Mouse (Mus musculus) midbrain, embryonic 14.5 days (tissue): ENCODE results near the gene H3f3b. TPM values are rescaled to one million over a fixed set of nuclear protein-coding genes. Genes with fewer than 3 reads are reported as not detected.
A peak's percentile ranks its signal among the peaks of the same experiment; 100 is the strongest.

Experiments used
- ATAC-seq: fragments of 200-750 bp; cut with Nextera tagmentation; 2 replicates; pipeline ENCODE4 v1.8.0; 2017; ENCODE audit warnings: moderate number of reproducible peaks, moderate library complexity; ENCODE audit not compliant: low FRiP score, low TSS enrichment
- DNase-seq: peaks from one replicate; pipeline ENCODE4 v3.0.0-alpha.2; 2015
- H3K27ac ChIP-seq: fragments of 300-500 bp; sonication (generic); replicated peaks from 2 replicates; pipeline ENCODE4 v1.5.1; 2014; ENCODE audit warnings: mild to moderate bottlenecking, low read depth, low read length, moderate library complexity
- H3K27me3 ChIP-seq: fragments of 300-500 bp; sonication (generic); 2 replicates; pipeline ENCODE4 v1.6.1; 2014; ENCODE audit warnings: low read length, control low read depth, mixed read lengths; ENCODE audit not compliant: control insufficient read depth, insufficient read depth
- H3K36me3 ChIP-seq: fragments of 300-500 bp; sonication (generic); 2 replicates; pipeline ENCODE4 v1.6.1; 2014; ENCODE audit warnings: low read length, control low read depth; ENCODE audit not compliant: control insufficient read depth, insufficient read depth
- H3K4me1 ChIP-seq: fragments of 300-500 bp; sonication (generic); 2 replicates; pipeline ENCODE4 v1.6.1; 2014; ENCODE audit warnings: mild to moderate bottlenecking, antibody characterized with exemption, low read length, control low read depth; ENCODE audit not compliant: control insufficient read depth, insufficient read depth
- H3K4me2 ChIP-seq: fragments of 300-500 bp; sonication (generic); 2 replicates; pipeline ENCODE4 v1.6.1; 2014; ENCODE audit warnings: mild to moderate bottlenecking, low read length, moderate library complexity
- H3K4me3 ChIP-seq: fragments of 300-500 bp; sonication (generic); replicated peaks from 2 replicates; pipeline ENCODE4 v1.5.1; 2014; ENCODE audit warnings: low read depth, low read length
- H3K9ac ChIP-seq: fragments of 300-500 bp; sonication (generic); replicated peaks from 2 replicates; pipeline ENCODE4 v1.6.1; 2014; ENCODE audit warnings: mild to moderate bottlenecking, low read length, moderate library complexity
- H3K9me3 ChIP-seq: fragments of 300-500 bp; sonication (generic); 2 replicates; pipeline ENCODE4 v1.6.1; 2016; ENCODE audit warnings: low read length, control low read depth, mixed read lengths; ENCODE audit not compliant: control insufficient read depth
- WGBS: fragments of 180-500 bp; shearing (Covaris S2); extraction: QIAGEN DNeasy Blood & Tissue Kit; methylation state at CpG from one replicate; pipeline ENCODE4 v1.1.7; 2014; 5-methylcytosine and 5-hydroxymethylcytosine counted together
- polyA plus RNA-seq: library from polyadenylated mRNA; unstranded; fragments of >200 nt; fragmentation: Nextera tagmentation; extraction: Ambion mirVana; gene quantifications from 2 replicates; pipeline ENCODE4 v1.2.1, GENCODE M21; 2014

Gene H3f3b
- polyA plus RNA-seq, 1 experiment from 2014 or later, result 2,948 TPM

DNA sequence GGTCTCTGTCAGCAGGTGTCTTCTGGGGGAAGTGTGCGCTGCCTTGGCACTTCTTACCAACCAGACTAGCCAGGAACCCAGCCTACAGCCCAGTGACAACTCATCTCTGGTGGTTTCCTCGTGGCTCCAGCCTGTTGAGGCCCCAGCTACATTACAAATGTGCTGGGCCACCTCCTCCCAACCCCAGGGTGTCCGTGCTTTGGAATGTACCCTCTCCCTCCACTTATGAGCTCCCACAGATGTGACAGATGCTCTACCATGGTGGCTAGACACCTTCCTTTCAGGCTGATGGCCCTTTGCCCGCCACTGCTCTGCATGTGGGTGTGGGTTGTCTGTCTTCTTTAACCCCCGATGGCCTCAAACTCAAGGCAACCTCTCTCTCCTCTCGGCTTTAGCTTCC, 26.0 kb downstream of the H3f3b start:
- Histone ChIP-seq H3K4me2 (no peak overlapping the region), H3K27ac (no peak overlapping the region), H3K9me3 (no peaks in the 10 kb centered on the region), H3K4me1 (peaks cover 18% of the 10 kb centered on the region), H3K4me3 (no peak overlapping the region), H3K9ac (no peak overlapping the region), H3K27me3 (no peaks in the 10 kb centered on the region), H3K36me3 (no peaks in the 10 kb centered on the region)
- DNase-seq (no peak), ATAC-seq (no peak)
- WGBS, result 76% methylated on average over 6 of the region's 6 CpGs

DNA sequence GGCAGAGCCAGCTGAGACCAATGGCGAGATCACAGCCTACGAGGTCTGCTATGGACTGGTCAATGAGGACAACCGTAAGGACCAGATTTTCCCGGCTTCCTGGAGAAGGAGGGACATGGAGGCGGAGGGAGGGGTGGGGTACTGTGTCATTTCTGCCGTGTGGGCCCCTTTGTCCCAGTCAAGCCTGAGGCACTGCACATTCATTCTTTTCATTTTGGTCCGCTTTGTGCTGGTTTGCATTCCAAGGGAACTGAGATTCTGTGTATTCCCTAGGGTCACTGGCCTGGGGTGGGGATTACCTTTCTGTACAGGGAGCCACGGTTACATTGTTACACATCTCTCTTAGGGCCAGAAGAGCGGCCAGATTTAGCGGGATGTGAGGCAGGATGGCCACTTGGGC, 27.2 kb downstream of the H3f3b start:
- Histone ChIP-seq H3K9me3 (no peaks in the 10 kb centered on the region), H3K9ac (no peak overlapping the region), H3K4me1 (peaks cover 16% of the 10 kb centered on the region), H3K4me2 (no peak overlapping the region), H3K27ac (no peak overlapping the region), H3K4me3 (no peak overlapping the region), H3K36me3 (no peaks in the 10 kb centered on the region), H3K27me3 (no peaks in the 10 kb centered on the region)
- no peak for ATAC-seq
- 19% methylated on average over 10 of the region's 10 CpGs for WGBS
- DNase-seq, result peak; percentile 18

DNA sequence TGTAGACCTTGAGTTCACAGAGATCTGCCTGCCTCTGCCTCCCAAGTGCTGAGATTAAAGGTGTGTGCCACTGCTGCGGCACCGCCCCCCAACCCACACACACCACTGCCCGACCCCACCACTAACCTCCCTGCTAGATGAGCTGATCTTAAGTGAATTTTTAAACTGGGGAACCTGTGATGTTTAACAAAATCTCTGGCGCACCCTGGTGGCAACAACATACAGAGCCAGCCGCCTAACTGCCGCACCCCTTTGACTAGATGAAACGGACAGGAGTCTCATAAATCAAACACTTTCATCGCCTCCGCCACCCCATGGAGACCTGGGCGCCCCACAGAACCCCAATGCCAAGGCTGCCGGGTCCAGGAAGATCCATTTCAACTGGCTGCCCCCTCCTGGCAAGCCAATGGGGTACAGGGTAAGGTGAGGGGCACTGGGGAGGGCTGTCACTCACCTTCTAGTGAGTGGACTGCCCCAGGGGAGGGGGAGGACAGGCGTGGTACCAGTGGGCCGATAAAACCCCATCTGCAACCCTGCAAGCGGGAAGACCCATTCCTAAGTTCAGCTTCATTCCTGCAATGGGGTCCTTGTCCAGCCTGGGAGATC, 28.1 kb downstream of the H3f3b start:
- Histone ChIP-seq H3K4me1 (peaks cover 6% of the 10 kb centered on the region; the same call in 1 of the 2 replicates), H3K9ac (no peak overlapping the region), H3K4me2 (no peak overlapping the region), H3K4me3 (no peak overlapping the region), H3K9me3 (no peaks in the 10 kb centered on the region), H3K27me3 (no peaks in the 10 kb centered on the region), H3K36me3 (no peaks in the 10 kb centered on the region), H3K27ac (no peak overlapping the region)
- 22% methylated on average over 14 of the region's 14 CpGs for WGBS
- peak; percentile 86 for DNase-seq
- no peak for ATAC-seq

DNA sequence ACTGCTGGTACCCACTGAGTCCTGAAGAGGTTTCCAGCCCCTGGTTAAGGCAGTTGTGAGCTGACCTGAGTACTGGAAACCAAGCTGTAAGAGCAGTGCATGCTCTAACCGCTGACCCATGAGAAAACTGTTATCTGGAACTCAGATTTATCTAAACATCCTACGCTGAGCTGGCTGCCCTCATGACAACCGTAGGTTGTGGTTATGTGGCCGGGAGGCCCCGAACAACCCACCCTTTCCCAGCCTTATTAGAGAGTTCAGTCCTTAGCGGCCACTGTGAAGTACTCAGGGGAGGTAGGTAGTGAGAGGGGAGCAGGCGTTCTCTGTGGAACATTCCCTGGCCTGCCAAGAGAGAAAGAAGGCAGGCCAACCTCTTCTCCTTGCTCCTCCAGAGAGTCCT, 28.7 kb downstream of the H3f3b start:
- WGBS, result 90% methylated on average over 7 of the region's 7 CpGs
- H3K9ac ChIP-seq, result no peak overlapping the region
- H3K4me2 ChIP-seq, result no peak overlapping the region
- DNase-seq (no peak), ATAC-seq (no peak)
- no peaks in the 10 kb centered on the region for H3K27me3 ChIP-seq
- H3K4me1 ChIP-seq, result peaks cover 4% of the 10 kb centered on the region; the same call in 1 of the 2 replicates
- H3K9me3 ChIP-seq, result no peaks in the 10 kb centered on the region
- H3K4me3 ChIP-seq, result no peak overlapping the region
- H3K27ac ChIP-seq, result no peak overlapping the region
- H3K36me3 ChIP-seq, result no peaks in the 10 kb centered on the region

DNA sequence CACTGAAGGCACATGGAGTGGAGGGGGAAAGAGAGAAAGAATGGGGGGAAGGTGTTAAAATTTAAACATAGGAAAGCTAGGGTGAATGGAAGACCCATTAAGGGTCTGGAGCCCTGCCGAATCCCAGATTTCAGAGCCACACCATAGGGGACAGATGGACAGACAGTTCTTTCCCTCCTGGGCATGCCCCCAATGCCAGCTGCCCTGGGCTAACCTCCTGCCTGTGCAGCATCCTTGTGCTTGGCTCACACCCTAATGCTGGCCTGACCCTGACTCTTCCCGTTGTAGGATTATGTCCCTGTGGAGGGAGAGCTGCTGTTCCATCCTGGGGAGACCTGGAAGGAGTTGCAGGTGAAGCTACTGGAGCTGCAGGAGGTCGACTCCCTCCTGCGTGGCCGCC, 30.1 kb downstream of the H3f3b start:
- WGBS, result 61% methylated on average over 5 of the region's 5 CpGs

DNA sequence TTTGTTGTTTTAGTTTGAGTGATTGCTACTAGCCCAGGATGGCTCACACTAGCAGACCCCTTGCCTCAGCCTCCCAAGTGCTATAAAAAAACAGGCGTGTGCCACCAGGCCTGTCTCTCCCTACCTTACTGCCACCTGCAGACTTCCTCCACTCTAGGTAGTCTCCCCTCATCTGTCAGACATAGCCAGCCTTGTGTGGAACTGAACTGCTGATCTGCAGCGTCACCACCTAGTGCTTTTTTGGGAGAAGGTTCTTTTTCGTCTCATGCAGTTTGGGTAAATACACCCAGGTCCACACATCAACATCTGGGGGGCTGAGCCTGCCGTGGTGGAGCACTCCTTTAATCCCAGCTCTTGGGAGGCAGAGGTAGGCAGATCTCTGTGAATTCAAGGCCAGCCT, 30.7 kb downstream of the H3f3b start:
- ATAC-seq (no peak), DNase-seq (no peak)
- Histone ChIP-seq H3K9me3 (no peaks in the 10 kb centered on the region), H3K9ac (no peak overlapping the region), H3K4me2 (no peak overlapping the region), H3K4me3 (no peak overlapping the region), H3K4me1 (peaks cover 4% of the 10 kb centered on the region; the same call in 1 of the 2 replicates), H3K27me3 (no peaks in the 10 kb centered on the region), H3K36me3 (no peaks in the 10 kb centered on the region), H3K27ac (no peak overlapping the region)
- 72% methylated on average over 4 of the region's 4 CpGs for WGBS

More for the DNA sequence above, 30.1 kb downstream of the H3f3b start:
- Histone ChIP-seq H3K4me3 (no peak overlapping the region), H3K9me3 (no peaks in the 10 kb centered on the region), H3K36me3 (no peaks in the 10 kb centered on the region), H3K9ac (no peak overlapping the region), H3K4me2 (no peak overlapping the region), H3K27me3 (no peaks in the 10 kb centered on the region), H3K4me1 (peaks cover 4% of the 10 kb centered on the region; the same call in 1 of the 2 replicates), H3K27ac (no peak overlapping the region)
- ATAC-seq (no peak), DNase-seq (no peak)

DNA sequence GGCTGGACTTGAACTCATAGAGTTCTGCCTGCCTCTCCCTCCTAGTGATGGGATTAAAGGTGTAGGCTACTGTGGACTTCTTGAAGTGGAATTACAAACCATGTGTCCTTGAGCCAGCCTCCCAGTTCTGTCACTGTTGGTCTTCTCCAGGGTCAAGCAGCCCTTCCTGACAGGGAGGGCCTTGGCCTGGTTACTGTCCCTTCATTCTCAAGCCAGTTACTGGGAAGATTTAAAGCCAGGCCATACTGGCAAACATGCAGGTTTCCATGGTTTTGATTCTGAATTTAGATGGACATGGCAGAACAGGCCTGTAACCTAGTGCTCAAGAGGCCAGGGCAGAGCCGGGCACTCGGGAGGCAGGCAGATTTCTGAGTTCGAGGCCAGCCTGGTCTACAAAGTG, 32.5 kb downstream of the H3f3b start:
- ATAC-seq (no peak), DNase-seq (no peak)
- H3K9me3 ChIP-seq, result no peaks in the 10 kb centered on the region
- no peaks in the 10 kb centered on the region for H3K36me3 ChIP-seq
- no peak overlapping the region for H3K27ac ChIP-seq
- no peaks in the 10 kb centered on the region for H3K4me1 ChIP-seq
- H3K4me3 ChIP-seq, result no peak overlapping the region
- H3K9ac ChIP-seq, result no peak overlapping the region
- H3K27me3 ChIP-seq, result no peaks in the 10 kb centered on the region
- no peak overlapping the region for H3K4me2 ChIP-seq
- WGBS, result 90% methylated on average over 3 of the region's 3 CpGs

DNA sequence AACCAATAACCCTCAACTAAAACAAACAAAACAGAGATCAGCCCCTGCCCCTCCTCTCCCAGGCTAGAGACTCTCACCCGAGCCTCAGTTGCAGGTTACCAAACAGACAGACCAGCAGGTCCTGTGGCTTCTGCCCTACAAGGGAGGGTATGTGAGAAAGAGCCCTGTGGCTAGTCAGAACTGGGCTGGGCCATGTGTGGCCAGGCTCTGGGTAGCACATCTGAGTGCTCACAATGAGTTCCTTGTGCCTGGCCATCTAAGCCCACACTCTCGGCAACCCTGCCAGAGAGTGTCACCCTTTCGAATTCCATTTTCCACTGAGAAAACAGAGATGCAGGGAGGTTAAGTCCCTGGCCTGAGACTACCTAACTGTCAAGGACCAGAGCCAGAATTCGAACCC, 35.7 kb downstream of the H3f3b start:
- DNase-seq (no peak), ATAC-seq (no peak)
- H3K4me3 ChIP-seq, result no peak overlapping the region
- no peaks in the 10 kb centered on the region for H3K36me3 ChIP-seq
- WGBS, result 71% methylated on average over 4 of the region's 4 CpGs
- no peak overlapping the region for H3K9ac ChIP-seq
- no peaks in the 10 kb centered on the region for H3K27me3 ChIP-seq
- H3K4me1 ChIP-seq, result no peaks in the 10 kb centered on the region
- H3K4me2 ChIP-seq, result no peak overlapping the region
- H3K9me3 ChIP-seq, result no peaks in the 10 kb centered on the region
- no peak overlapping the region for H3K27ac ChIP-seq

DNA sequence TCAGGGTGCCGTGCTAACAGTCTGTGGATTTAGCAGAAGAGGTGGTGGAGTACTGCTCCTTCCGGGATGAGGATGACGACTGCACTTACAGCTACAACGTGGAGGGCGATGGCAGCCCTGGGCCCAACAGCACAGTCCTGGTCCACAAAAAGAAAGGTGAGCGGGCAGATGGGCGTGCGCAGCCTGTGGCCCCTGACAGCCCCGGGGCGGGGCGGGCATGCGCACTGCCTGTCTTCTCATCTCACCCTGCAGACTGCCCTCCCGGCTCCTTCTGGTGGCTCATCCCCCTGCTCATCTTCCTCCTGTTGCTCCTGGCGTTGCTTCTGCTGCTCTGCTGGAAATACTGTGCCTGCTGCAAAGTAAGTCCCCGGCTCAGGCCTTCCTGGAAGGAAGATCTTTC, 38.1 kb downstream of the H3f3b start:
- Histone ChIP-seq H3K4me3 (no peak overlapping the region), H3K4me2 (no peak overlapping the region), H3K36me3 (no peaks in the 10 kb centered on the region), H3K9ac (no peak overlapping the region), H3K27ac (no peak overlapping the region), H3K9me3 (no peaks in the 10 kb centered on the region), H3K4me1 (no peaks in the 10 kb centered on the region), H3K27me3 (no peaks in the 10 kb centered on the region)
- ATAC-seq (no peak), DNase-seq (no peak)
- WGBS, result 35% methylated on average over 15 of the region's 15 CpGs
